Mouse (Mus musculus) erythroblast, embryonic 14.5 days (primary cell): ENCODE results near the gene Gipc2. TPM values are rescaled to one million over a fixed set of nuclear protein-coding genes. Genes with fewer than 3 reads are reported as not detected.
"Not testable (repeated sequence)": the region's sequence is repeated elsewhere in the genome, so short reads cannot be mapped to it uniquely, and the experiment has no call there.

Experiments
- H3K27me3 ChIP-seq: 2 replicates; pipeline ENCODE4 v1.6.1; 2012; ENCODE audit warnings: inconsistent platforms; ENCODE audit not compliant: control insufficient read depth
- H3K36me3 ChIP-seq: 2 replicates; pipeline ENCODE4 v1.6.1; 2012; ENCODE audit warnings: mild to moderate bottlenecking, inconsistent platforms; ENCODE audit not compliant: control insufficient read depth
- H3K4me1 ChIP-seq: 2 replicates; pipeline ENCODE4 v1.6.1; 2012; ENCODE audit warnings: inconsistent platforms; ENCODE audit not compliant: control insufficient read depth
- H3K4me3 ChIP-seq: replicated peaks from 2 replicates; pipeline ENCODE3; 2012; ENCODE audit warnings: moderate library complexity, mild to moderate bottlenecking, inconsistent platforms
- H3K9me3 ChIP-seq: 2 replicates; pipeline ENCODE4 v1.6.1; 2012; ENCODE audit warnings: low read length, inconsistent platforms, mixed read lengths; ENCODE audit not compliant: control insufficient read depth
- GATA1 ChIP-seq: IDR thresholded peaks from 2 replicates; pipeline ENCODE4 v1.6.1; 2012; ENCODE audit warnings: low read length, inconsistent platforms, mixed read lengths
- TAL1 ChIP-seq: IDR thresholded peaks from 3 replicates; pipeline ENCODE4 v1.6.1; 2012; ENCODE audit warnings: low read length, inconsistent platforms, mixed read lengths
- polyA plus RNA-seq: library from polyadenylated mRNA; stranded (reverse); fragments of >175 nt; gene quantifications from 2 replicates; pipeline ENCODE4 v1.2.3, GENCODE M21; 2012

The Gipc2 gene
- polyA plus RNA-seq, 1 experiment: not detected

GRCm38 (mm10) chr3:152149449-152149848 lies 16.6 kb downstream of the Gipc2 start:
- peaks cover 63% of the 10 kb centered on the region for H3K4me1 ChIP-seq
- TF ChIP-seq TAL1 (no peak), GATA1 (no peak)
- peaks cover 35% of the 10 kb centered on the region for H3K27me3 ChIP-seq
- H3K9me3 ChIP-seq: no peaks in the 10 kb centered on the region
- no peaks in the 10 kb centered on the region for H3K36me3 ChIP-seq
- no peak overlapping the region for H3K4me3 ChIP-seq

GRCm38 (mm10) chr3:152147085-152147831 lies 18.8 kb downstream of the Gipc2 start:
- Histone ChIP-seq H3K36me3 (no peaks in the 10 kb centered on the region), H3K27me3 (peaks cover 42% of the 10 kb centered on the region), H3K4me1 (peaks cover 41% of the 10 kb centered on the region), H3K9me3 (no peaks in the 10 kb centered on the region), H3K4me3 (no peak overlapping the region)
- TF ChIP-seq GATA1: no peak
- no peak for TF ChIP-seq TAL1

- H3K4me1 ChIP-seq: peaks cover 25% of the 10 kb centered on the region
Observed at GRCm38 (mm10) chr3:152145186-152145585, 20.8 kb downstream of the Gipc2 start.

GRCm38 (mm10) chr3:152142989-152143695 lies 22.9 kb downstream of the Gipc2 start:
- Histone ChIP-seq H3K9me3 (no peaks in the 10 kb centered on the region), H3K4me1 (peaks cover 13% of the 10 kb centered on the region), H3K27me3 (peaks cover 30% of the 10 kb centered on the region), H3K36me3 (no peaks in the 10 kb centered on the region), H3K4me3 (no peak overlapping the region)
- no peak for TF ChIP-seq TAL1
- TF ChIP-seq GATA1: no peak

More at GRCm38 (mm10) chr3:152145186-152145585, 20.8 kb downstream of the Gipc2 start:
- Histone ChIP-seq H3K4me3 (no peak overlapping the region), H3K36me3 (no peaks in the 10 kb centered on the region), H3K9me3 (no peaks in the 10 kb centered on the region), H3K27me3 (peaks cover 42% of the 10 kb centered on the region)
- TF ChIP-seq GATA1 (no peak), TAL1 (no peak)

GRCm38 (mm10) chr3:152142146-152142545 lies 23.9 kb downstream of the Gipc2 start:
- TF ChIP-seq GATA1: no peak
- no peak for TF ChIP-seq TAL1
- Histone ChIP-seq H3K4me1 (peaks cover 10% of the 10 kb centered on the region), H3K9me3 (no peaks in the 10 kb centered on the region), H3K4me3 (no peak overlapping the region), H3K36me3 (no peaks in the 10 kb centered on the region), H3K27me3 (peaks cover 23% of the 10 kb centered on the region)

- H3K4me3 ChIP-seq, H3K4me1 ChIP-seq, H3K9me3 ChIP-seq, H3K27me3 ChIP-seq, H3K36me3 ChIP-seq: not testable (repeated sequence)
Observed at GRCm38 (mm10) chr3:152139308-152139707, 26.7 kb downstream of the Gipc2 start.

GRCm38 (mm10) chr3:152136106-152136505 lies 29.9 kb downstream of the Gipc2 start:
- H3K4me3 ChIP-seq, H3K4me1 ChIP-seq, H3K9me3 ChIP-seq, H3K27me3 ChIP-seq, H3K36me3 ChIP-seq: not testable (repeated sequence)

- no peaks in the 10 kb centered on the region for H3K36me3 ChIP-seq
- no peak overlapping the region for H3K4me3 ChIP-seq
- no peak for TF ChIP-seq TAL1
- TF ChIP-seq GATA1: no peak
- H3K4me1 ChIP-seq: peaks cover 5% of the 10 kb centered on the region
- peaks cover 24% of the 10 kb centered on the region for H3K27me3 ChIP-seq
- H3K9me3 ChIP-seq: peaks cover 3% of the 10 kb centered on the region; the same call in 1 of the 2 replicates
Observed at GRCm38 (mm10) chr3:152133621-152134020, 32.4 kb downstream of the Gipc2 start.

- Histone ChIP-seq H3K4me1 (peaks cover 14% of the 10 kb centered on the region), H3K36me3 (no peaks in the 10 kb centered on the region; the same call in 1 of the 2 replicates), H3K9me3 (peaks cover 10% of the 10 kb centered on the region), H3K4me3 (no peak overlapping the region), H3K27me3 (peaks cover 31% of the 10 kb centered on the region)
- TF ChIP-seq TAL1: no peak
- TF ChIP-seq GATA1: no peak
Observed at GRCm38 (mm10) chr3:152130963-152131362, 35.1 kb downstream of the Gipc2 start.

- peaks cover 15% of the 10 kb centered on the region for H3K4me1 ChIP-seq
- H3K9me3 ChIP-seq, H3K36me3 ChIP-seq, H3K4me3 ChIP-seq: not testable (repeated sequence)
- peaks cover 34% of the 10 kb centered on the region for H3K27me3 ChIP-seq
Observed at GRCm38 (mm10) chr3:152129426-152129825, 36.6 kb downstream of the Gipc2 start.
